Mouse (Mus musculus): ENCODE measurements at regions not wholly inside any gene's neighbourhood (a gene's known extent, or its start where the extent isn't known, plus 50 kb on each side); places are given as distances from the start of the nearest gene placed in this dataset.
A peak's percentile ranks its signal among the peaks of the same experiment; 100 is the strongest.
"Not testable (repeated sequence)": the region's sequence is repeated elsewhere in the genome, so short reads cannot be mapped to it uniquely, and the experiment has no call there.

- no peak for DNase-seq (ENCODE audit: low spot score in 2 of 2)
Observed at GRCm38 (mm10) chr8:39833251-39833650, 841.6 kb upstream of the Adam24 start.

- DNase-seq (ENCODE audit: low spot score in 2 of 2), result no peak
Observed at GRCm38 (mm10) chr8:39846854-39847253, 828.0 kb upstream of the Adam24 start.

- DNase-seq (ENCODE audit: low spot score in 2 of 2), result no peak
Observed at GRCm38 (mm10) chr8:39862544-39862943, 812.3 kb upstream of the Adam24 start.

GRCm38 (mm10) chr8:39902251-39902650 is 772.6 kb upstream of the Adam24 start:
- DNase-seq (ENCODE audit: low spot score in 2 of 2), result no peak

GRCm38 (mm10) chr8:39912926-39913325 is 762.0 kb upstream of the Adam24 start:
- DNase-seq (ENCODE audit: low spot score in 2 of 2), result no peak

GRCm38 (mm10) chr8:39921336-39921735 is 753.5 kb upstream of the Adam24 start:
- no peak for DNase-seq (ENCODE audit: low spot score in 2 of 2)

- DNase-seq (ENCODE audit: low spot score in 2 of 2), result no peak
Observed at GRCm38 (mm10) chr8:39923741-39924140, 751.1 kb upstream of the Adam24 start.

GRCm38 (mm10) chr8:39950178-39950896 is 724.5 kb upstream of the Adam24 start:
- no peak for DNase-seq (ENCODE audit: low spot score in 2 of 2)

GRCm38 (mm10) chr8:39954497-39954896 is 720.4 kb upstream of the Adam24 start:
- no peak for DNase-seq (ENCODE audit: low spot score in 2 of 2)

GRCm38 (mm10) chr8:39954924-39955323 is 720.0 kb upstream of the Adam24 start:
- DNase-seq (ENCODE audit: low spot score in 2 of 2), result no peak

- DNase-seq (ENCODE audit: low spot score in 2 of 2), result no peak
Observed at GRCm38 (mm10) chr8:40005207-40005837, 669.6 kb upstream of the Adam24 start.

GRCm38 (mm10) chr8:40019281-40019943 is 655.5 kb upstream of the Adam24 start:
- no peak for DNase-seq (ENCODE audit: low spot score in 2 of 2)

GRCm38 (mm10) chr8:40064145-40064544 is 610.7 kb upstream of the Adam24 start:
- DNase-seq (ENCODE audit: low spot score in 2 of 2), result no peak

- no peak for DNase-seq (ENCODE audit: low spot score in 2 of 2)
Observed at GRCm38 (mm10) chr8:40071131-40071530, 603.7 kb upstream of the Adam24 start.

- DNase-seq (ENCODE audit: low spot score in 2 of 2), result not testable (repeated sequence)
Observed at GRCm38 (mm10) chr8:40080976-40081375, 593.9 kb upstream of the Adam24 start.

GRCm38 (mm10) chr8:40084129-40084528 is 590.7 kb upstream of the Adam24 start:
- no peak for DNase-seq (ENCODE audit: low spot score in 2 of 2)

GRCm38 (mm10) chr8:40089377-40089776 is 585.5 kb upstream of the Adam24 start:
- no peak for DNase-seq (ENCODE audit: low spot score in 2 of 2)

GRCm38 (mm10) chr8:40124402-40124801 is 550.5 kb upstream of the Adam24 start:
- no peak for DNase-seq (ENCODE audit: low spot score in 2 of 2)

GRCm38 (mm10) chr8:40127141-40127540 is 547.7 kb upstream of the Adam24 start:
- DNase-seq (ENCODE audit: low spot score in 2 of 2), result no peak

- DNase-seq (ENCODE audit: low spot score in 2 of 2), result peak in 1 of 2 experiments; percentile 19
Observed at GRCm38 (mm10) chr8:40132662-40133257, 542.1 kb upstream of the Adam24 start.

GRCm38 (mm10) chr8:40150911-40151797 is 523.7 kb upstream of the Adam24 start:
- peak; percentile 65 to 72 for DNase-seq (ENCODE audit: low spot score in 2 of 2)
